Mouse (Mus musculus) megakaryocyte, embryonic 14.5 days (primary cell): Measurements from ENCODE around the gene Pla2g2f.

Source experiments
- FLI1 ChIP-seq: IDR thresholded peaks from 2 replicates; pipeline ENCODE4 v1.6.1; 2012; ENCODE audit warnings: low read length, inconsistent platforms, mixed read lengths
- GATA1 ChIP-seq: IDR thresholded peaks from 3 replicates; pipeline ENCODE4 v1.6.1; 2012; ENCODE audit warnings: mixed read lengths, low read length, inconsistent platforms, borderline replicate concordance

- TF ChIP-seq GATA1 (no peak), FLI1 (no peak)
Measured at GRCm38 (mm10) chr4:138748369-138749072, 8.9 kb downstream of the Pla2g2f start.
